Mouse (Mus musculus) v-Abl transformed pro-B cells (cell line): ENCODE measurements around the gene Crygc.
"Not testable (repeated sequence)": the region's sequence is repeated elsewhere in the genome, so short reads cannot be mapped to it uniquely, and the experiment has no call there.

Experiments used
- in situ Hi-C, 2 experiments: fragments of 400-800 bp; cut with MboI; formaldehyde crosslinking; loops; one replicate each; pipeline ENCODE4 v1.15.1; 2025; ENCODE audit not compliant: unreplicated experiment in 2 of 2

Crygc gene

DNA sequence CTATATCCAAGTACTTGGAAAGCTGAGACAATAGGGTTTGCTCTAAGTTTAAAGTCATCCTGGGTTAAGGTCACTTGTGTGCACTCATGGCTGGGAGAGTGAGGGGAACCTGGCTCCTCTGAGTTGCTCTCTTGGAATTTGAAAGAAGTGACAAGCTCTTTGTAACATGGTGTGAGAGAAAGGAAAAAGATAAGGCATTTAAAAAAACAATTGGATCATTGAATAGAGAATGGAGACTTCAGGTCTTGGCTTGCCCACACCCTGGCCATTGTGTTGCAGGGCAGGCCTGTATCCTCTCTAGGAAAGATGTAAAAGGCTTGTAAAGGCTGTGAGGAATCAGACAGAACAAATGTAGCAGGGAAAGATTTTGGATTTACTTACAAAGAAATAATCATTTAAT, 5.6 kb downstream of the Crygc start:
- in situ Hi-C loops: no loop called here

DNA sequence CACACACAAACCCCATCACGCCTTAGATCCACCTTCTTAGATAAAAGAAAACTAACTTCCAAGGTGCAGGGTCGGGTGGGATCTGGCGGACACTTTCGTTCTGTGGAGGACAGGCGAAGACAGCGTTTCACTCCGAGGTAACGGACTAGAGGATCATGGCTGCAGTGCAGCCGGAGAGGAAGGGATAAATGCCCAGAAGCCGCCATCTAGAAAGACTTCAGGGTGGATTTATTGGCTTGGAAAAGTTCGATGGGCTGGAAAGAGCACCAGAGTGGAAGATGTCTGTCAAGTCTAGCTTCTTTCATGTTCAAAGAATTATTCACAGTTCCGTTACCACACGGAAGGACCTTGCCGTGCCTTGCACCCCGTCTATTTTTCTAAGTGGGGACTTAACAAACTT, 9.3 kb downstream of the Crygc start:
- in situ Hi-C loops: no loop called here

DNA sequence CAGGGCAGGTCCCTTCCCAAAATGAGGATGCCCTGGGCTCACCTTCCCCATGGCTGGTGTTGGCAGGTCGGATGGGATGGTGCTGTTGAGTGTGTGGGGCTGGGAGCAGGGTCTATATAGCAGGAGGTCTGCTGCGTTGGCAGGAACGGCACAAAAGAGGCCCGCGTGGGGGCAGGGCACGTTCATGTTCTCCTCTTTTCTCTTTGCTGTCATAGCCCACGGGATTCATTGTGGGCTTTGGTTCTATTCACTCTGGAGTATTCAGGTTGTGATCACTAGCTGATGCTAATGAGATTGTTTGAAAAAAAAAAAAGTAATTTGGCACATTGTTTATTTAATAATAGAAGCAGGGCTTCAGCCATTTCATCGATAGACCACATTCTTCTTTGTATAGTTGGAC, 10.1 kb downstream of the Crygc start, which contains the start of gene Crygd:
Gene Crygd, minus strand, starts transcription at position 101 of the 400 bp plus-strand sequence.
- in situ Hi-C loops: no loop called here

DNA sequence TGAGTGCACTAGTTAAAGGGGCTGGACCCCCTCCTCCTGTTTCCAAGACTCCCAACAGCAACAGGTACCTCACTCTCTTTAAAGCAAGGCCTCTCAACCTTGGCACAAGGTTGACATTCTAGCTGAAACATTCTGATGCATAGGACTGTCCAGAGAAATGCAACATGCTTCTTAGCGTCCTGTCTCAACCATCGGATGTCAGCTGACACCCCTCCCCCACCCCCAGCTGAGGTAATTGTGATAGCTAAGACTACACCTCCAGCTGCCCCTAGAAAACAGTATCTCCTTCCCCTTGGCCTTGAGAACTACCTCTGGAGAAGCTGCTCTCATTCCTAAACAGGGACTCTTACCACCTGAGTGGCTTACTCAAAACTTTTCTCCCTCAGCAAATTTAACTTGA, 21.3 kb downstream of the Crygc start:
- in situ Hi-C loops: no loop called here

DNA sequence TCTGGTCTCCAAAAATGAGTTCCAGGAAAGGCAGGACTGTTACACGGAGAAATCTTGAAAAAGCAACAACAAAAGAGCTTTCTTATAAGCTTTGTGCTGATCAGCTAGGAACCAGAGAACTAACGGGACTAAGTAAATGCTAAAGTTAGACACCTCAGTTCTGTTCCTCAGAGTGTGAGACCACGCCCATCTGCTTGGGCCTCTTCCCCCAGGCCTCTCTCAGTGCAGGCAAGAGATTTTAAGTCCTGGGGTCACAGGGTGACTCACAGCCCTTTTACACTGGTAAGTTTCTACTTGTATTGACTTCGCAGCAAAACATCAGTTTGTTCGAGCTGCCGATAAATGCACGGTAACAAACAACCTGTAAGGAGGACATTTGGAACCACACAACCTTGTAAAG, 21.8 kb downstream of the Crygc start:
- in situ Hi-C loops: no loop called here

DNA sequence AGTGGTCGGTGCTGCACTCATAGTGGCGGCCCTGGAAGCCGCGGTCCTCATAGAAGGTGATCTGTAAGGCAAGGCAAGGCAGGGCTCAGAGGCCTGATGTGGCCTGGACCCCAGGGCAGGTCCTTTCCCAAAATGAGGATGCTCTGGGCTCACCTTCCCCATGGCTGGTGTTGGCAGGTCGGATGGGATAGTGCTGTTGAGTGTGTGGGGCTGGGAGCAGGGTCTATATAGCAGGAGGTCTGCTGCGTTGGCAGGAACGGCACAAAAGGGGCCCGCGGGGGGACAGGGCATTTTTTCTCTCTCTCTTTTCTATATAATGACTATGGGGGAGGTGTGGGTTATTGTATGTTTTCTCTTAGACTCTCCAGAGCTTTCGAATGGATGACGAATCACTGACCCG, 22.5 kb downstream of the Crygc start, which contains the start of gene Cryge:
Gene Cryge, minus strand, starts transcription at position 198 of the 400 bp plus-strand sequence.
- in situ Hi-C loops: not testable (repeated sequence)

DNA sequence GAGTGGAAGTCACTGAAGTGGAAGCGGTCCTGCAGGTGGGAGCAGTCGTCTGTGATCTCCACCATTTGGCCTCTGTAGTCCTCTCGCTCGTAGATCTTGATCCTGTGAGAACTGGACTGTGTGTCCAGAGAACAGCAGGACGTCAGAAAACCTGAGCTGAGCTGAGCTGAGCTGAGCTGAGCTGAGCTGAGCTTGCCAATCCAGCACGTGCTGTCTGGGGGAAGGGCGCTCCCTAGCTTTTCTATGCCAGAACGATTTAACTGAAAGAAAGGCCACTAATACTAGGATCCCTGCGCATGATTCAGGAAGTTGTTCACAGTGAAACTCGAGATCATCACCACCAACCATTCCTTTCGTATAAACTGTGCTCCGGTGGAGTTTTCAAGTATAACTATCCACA, 24.7 kb downstream of the Crygc start:
- in situ Hi-C loops: loop anchor here in 1 of 2 experiments (10.0 kb wide), 1 partner anchor 1046 kb away; no protein-coding TSS in a partner anchor

DNA sequence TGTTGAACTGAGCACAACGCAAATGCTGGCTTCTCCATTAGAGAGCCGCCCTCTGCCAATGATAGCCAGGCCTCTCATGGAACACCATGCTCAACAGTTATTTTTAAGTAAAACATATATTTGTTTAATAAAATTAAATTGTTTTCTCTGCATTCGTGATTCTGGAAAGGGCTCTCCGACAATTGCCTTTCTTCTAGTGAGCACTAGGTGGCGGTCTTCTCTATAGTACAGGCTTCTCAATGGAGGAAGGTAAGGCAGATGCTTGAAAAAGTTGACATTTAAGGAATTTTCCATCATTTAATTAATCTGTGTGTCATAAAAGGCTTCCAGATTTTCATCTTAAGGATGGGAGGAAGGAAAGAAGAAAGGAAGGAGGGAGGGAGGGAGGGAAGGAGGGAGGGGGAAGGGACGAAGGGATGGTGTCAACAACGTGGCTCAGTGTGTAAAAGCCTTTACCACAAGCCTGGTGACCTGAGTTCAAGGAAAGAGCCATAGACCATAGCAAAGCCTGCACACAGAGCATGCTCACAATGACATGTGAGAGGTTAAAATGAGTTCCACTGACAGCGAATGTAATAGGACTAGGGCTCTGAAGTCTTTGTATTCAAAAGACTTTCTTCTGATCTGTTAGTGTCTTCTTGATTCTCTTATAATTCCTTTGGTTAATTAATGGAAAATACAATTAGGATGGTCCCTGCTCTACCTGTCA, 26.9 kb downstream of the Crygc start:
- in situ Hi-C loops: loop anchor here in 1 of 2 experiments (10.0 kb wide), 1 partner anchor 1048 kb away; no protein-coding TSS in a partner anchor

DNA sequence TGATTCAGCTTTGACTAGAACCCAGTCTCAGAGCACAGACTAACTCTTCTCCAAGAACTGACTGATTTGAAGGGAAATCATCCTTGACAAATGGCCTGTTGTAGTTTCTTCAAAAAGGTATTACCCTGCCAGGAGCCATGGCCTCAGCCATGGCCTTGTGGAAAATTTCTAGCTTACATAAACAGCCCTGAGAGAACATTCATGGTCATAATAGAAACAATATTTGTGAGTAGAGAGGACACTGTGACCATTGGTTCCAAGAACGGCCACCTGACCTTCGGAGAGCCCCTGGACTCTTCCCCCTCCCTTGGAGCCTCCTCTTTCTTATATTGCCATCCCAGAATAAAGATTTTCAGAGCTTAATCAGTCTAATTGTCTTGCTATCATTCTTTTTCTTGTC, 30.1 kb downstream of the Crygc start:
- in situ Hi-C loops: loop anchor here in 1 of 2 experiments (10.0 kb wide), 1 partner anchor 1051 kb away; no protein-coding TSS in a partner anchor

DNA sequence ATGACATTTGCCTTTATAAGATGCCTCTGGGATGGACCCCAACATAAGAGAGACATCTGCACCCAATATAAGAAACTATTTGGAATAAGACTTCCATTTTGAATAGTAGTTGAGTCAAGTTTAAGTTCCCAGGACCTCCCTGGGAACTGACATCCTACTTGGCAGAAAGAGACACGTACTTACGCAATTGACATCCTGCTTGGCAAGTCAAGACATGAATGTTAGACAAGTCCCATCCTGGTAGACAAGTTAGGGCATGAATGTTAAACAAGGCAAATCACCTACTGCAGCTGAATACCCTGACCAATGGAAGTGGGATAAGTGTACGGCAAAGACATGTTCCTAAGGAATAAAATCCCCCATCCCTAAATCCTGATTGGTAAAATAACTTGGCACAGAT, 31.7 kb downstream of the Crygc start:
- in situ Hi-C loops: loop anchor here in 1 of 2 experiments (10.0 kb wide), 1 partner anchor 1053 kb away; no protein-coding TSS in a partner anchor

DNA sequence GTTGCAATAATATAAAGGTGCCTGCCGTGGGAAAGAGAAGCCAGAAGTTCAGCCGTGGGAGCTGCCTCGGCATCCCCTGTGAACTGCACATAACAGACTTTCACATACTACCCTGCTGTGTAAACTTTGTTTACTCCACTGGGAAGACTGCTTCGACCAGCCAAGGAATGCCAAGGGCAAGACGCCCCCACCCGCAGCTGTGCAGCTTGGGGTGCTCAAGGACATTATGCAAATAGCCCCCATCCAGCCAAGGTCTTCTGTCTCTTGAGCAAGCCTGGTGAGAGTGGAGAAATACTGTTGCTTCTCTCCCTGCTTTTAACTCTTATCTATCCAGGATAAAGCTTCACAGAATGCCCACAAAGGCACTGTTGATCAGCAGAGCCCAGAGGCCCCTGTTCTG, 32.7 kb downstream of the Crygc start:
- in situ Hi-C loops: loop anchor here in 1 of 2 experiments (10.0 kb wide), 1 partner anchor 1054 kb away; no protein-coding TSS in a partner anchor

DNA sequence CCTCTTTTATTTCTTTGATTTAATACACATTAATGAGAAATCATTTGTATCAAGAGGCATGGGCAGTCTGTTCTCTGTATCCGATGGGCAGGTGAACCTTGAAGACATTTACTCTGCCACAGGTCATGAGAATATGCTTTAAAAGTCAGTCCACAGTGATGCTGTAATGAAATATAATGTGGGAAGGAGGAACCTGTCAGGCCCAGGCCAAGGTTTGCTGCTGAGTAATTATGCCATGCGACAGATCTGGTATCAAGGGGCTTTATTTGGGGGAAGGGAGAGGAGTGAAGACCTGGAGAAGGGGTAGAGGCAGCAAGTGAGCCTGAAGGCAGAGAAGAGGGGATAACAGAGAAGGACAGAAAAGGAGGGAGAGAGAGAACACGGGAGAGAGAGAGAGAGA, 33.8 kb downstream of the Crygc start:
- in situ Hi-C loops: loop anchor here in 1 of 2 experiments (10.0 kb wide), 1 partner anchor 1055 kb away; no protein-coding TSS in a partner anchor

DNA sequence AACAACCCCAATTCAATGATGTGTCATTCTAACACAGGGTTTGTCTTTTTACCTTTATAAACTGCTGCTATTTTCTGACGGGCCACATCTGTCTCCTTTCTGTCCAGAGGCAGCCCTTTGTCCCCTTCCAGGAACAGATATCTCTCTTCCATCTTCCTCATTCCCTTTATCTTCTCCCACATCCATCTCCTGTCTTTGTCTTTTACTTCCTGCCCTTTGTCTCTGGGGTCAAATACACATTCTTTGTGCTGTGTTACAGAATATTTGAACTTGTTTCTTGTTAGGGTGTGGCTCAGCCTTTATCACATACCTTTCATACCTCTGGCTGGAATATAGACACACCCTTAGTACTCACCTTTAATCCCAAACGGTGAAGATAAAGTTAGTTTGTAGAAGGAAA, 35.9 kb downstream of the Crygc start:
- in situ Hi-C loops: no loop called here

DNA sequence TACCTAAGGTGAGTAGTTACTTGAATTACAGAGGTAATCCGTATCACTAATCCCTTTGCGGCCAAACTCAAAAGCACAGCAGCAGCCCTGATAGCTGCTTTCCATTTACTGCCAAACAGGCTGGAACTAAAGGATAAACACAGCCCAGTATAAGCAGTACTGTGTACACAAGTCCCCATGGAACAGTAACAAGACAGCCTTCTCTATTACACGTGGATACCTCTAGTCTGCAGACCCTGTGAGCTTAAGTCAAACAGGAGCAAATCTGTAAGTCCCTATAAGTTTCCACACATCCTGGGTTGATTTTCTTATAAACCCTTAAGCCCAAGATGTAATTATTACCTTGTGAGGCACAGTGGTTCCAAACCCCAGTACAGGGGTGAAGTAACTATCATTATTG, 38.0 kb downstream of the Crygc start:
- in situ Hi-C loops: no loop called here

DNA sequence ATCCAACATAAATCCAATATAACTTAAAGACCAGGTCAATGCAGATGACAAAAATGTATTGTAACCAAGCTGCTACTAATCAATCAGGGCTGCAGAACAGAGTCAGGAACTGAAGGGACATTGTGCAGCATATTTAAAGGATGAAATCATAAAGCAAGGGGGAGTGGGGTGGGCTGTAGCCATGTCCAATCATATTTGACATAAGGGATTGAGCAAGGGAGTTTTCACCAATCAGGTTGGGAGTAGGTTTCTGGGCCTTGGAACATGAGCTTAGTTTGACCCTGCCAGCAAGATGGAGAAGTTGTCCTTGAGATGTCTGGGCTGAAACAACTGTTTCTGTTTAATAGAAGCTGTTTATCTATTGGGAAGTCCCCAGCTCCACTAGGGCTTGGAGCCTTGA, 40.8 kb downstream of the Crygc start, which contains the start of gene Akr1cl:
Gene Akr1cl, minus strand, starts transcription at position 119 of the 400 bp plus-strand sequence.
- in situ Hi-C loops: no loop called here

DNA sequence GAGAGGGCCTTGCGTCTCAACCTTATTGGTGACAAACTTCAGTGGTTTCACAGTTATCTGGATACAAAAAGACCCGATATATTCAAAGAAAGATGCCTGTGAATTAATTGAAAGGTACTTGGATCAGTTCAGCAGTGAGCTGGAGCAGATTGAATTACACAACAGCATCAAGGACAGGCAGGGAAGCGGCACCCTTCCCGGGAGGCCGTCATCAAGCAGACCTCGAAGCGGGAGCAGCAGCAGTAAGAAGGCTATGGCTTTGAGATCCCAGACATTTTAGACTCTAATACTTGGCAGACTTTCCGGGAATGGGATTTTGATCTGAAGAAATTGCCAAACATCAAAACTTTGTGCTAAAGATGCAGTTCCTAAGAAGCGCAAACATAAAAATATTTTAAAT, 45.3 kb downstream of the Crygc start:
- in situ Hi-C loops: no loop called here
